Mouse (Mus musculus) thymus, adult 2 months (tissue): ENCODE results near the gene Gm9747.

ENCODE experiments used
- CTCF ChIP-seq: fragments of 200-500 bp; IDR thresholded peaks from 2 replicates; pipeline ENCODE4 v1.5.1; 2012; ENCODE audit warnings: mild to moderate bottlenecking, control low read depth, low read length, moderate library complexity, borderline replicate concordance; ENCODE audit not compliant: control insufficient read depth, poor library complexity, insufficient read depth; ENCODE audit errors: extremely low read depth
- POLR2A ChIP-seq: fragments of 200-500 bp; IDR thresholded peaks from 2 replicates; pipeline ENCODE4 v1.6.1; 2012; ENCODE audit warnings: mild to moderate bottlenecking, low read length, control low read depth, moderate library complexity; ENCODE audit not compliant: control insufficient read depth, poor library complexity, insufficient read depth; ENCODE audit errors: extremely low read depth

DNA sequence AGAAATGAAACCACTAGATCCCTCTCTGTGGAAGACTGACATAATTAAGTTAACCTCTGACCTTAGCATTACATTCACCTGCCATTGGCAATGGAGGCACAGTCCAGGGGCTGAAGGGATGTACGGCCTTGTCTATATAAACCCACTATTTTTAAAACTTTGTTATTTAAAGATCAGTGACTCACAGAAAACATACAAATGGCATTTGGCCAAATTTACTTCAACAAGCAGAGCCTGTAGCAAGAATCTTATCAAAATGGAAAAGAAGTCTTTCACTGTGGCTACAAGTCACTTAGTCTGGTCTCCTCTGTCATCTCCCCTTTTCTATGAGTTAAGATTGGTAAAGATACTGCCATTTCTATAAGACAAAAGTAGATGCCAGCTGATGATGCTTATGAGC, 46.9 kb downstream of the Gm9747 start:
- TF ChIP-seq POLR2A (no peak), CTCF (no peak)
